Mouse (Mus musculus): ENCODE measurements around the gene Tsc22d1. TPM values are rescaled to one million over a fixed set of nuclear protein-coding genes. Genes with fewer than 3 reads are reported as not detected.

Tsc22d1 gene
- polyA plus RNA-seq, 1 experiment from 2014 or later: 323 TPM

DNA sequence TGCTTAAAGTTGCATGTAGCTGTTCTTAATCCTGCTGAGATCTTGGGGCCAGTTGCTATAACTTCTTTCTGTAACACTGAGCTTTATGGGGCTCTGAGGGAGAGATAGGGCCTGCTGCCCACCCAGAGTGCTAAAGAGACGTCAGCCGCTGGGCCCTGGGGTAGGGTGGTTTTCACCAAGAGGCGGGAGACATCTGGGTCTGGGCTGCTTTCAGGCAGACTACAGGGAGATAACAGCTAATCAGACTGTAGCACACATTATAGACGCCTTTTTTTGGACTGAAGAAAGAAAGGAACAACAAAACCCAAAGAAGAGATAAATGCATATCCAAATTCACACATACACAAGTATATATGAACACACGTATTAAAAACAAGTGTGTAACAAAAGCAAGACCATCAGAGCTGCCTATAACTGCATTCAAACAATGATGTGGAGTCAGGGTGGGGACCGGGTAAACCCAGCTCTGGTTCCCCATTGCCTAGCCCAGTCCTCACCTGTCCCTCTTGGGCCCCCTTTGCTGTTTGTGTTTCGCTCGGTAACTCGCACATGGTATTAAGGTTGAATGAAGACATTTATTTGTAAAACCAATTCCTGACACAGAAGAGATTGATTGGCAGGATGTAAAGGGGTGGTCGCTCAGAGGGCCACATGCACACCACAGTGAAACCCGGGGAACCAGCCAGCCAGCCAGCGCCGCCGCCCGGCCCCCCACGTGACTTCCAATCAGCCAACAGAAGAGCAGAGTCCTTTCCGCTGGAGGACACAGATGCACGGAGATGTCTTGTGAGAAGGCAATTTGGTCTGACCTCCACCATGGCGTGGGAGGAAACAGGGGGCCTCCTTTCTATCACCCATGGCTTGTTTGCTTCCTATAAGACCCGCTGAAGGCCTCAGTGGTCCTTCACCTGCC, 117.8 kb downstream of the Tsc22d1 start:
- no peaks in the 10 kb centered on the region for H3K27me3 ChIP-seq (replicated peaks)
- H3K9me3 ChIP-seq (replicated peaks): no peaks in the 10 kb centered on the region
- H3K36me3 ChIP-seq: no peaks in the 10 kb centered on the region
- H3K9ac ChIP-seq: peak overlapping the region; percentile 62
- WGBS: 19% methylated on average over 20 of the region's 20 CpGs
- H3K4me1 ChIP-seq (replicated peaks): peaks cover 48% of the 10 kb centered on the region
- peak overlapping the region; percentile 31 for H3K4me3 ChIP-seq
- ATAC-seq (ENCODE audit: insufficient number of reproducible peaks, low FRiP score): peak; percentile 93
- H3K4me2 ChIP-seq: peak overlapping the region; percentile 66
- peak overlapping the region; percentile 76 for H3K27ac ChIP-seq (ENCODE audit: poor library complexity, severe bottlenecking)

DNA sequence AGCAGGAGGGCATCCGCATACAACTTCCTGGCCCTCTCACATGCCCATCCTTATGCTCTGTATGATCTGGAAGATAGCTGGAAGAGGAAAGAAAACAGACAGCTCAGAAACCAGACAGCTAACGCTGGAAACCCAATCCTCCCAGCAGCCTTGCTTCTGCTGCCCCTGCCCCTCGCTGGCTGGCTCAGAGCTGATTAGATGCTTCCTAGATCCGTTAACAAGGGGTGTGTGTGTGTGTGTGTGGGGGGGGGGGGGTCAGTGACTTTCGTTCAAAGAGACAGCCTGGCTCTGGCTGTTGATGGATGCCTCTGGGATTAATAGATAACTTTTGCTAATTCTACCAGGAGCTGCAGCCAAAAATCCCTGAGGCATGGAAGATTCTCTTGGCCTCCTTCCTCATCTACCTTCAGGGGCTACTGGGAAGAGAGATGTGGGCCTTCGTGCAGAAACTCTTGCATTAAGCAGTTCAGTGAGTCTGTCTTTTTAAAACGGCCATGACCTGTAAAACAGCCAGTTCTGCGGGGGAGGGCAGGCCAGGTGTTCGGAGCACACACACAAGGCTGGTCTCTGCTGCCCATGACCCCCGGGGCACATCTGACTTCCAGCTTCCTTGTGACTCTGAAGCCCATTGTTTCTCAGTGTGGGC, 118.5 kb downstream of the Tsc22d1 start:
- Histone ChIP-seq H3K9me3 (replicated peaks) (no peaks in the 10 kb centered on the region), H3K27ac (ENCODE audit: poor library complexity, severe bottlenecking) (peak overlapping the region; percentile 76), H3K36me3 (no peaks in the 10 kb centered on the region), H3K27me3 (replicated peaks) (no peaks in the 10 kb centered on the region), H3K4me2 (peak overlapping the region; percentile 66), H3K9ac (peak overlapping the region; percentile 62), H3K4me1 (replicated peaks) (peaks cover 42% of the 10 kb centered on the region), H3K4me3 (peak overlapping the region; percentile 31)
- ATAC-seq (ENCODE audit: insufficient number of reproducible peaks, low FRiP score): peak; percentile 58
- WGBS: 11% methylated on average over 10 of the region's 10 CpGs

DNA sequence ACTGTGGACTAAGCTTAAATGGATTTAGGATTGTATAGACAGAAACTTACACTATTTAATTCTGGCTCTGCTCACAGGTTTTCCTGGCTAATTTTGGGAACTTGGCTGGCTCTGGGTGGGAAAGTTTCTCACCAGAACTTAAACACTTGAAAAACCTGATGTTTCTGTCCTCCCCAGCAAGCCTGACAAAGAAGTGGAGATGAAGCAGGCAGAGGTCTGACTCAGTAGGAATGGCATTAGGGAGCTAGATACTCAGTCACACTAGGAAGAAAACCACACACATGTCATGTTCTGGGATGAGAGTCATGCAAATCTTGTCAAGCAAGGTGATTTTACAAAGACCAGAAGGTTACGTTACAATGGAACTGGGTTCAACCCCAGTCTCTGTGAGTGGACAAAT, 120.3 kb downstream of the Tsc22d1 start:
- ATAC-seq (ENCODE audit: insufficient number of reproducible peaks, low FRiP score): no peak
- H3K4me3 ChIP-seq: no peak overlapping the region
- no peak overlapping the region for H3K4me2 ChIP-seq
- H3K27me3 ChIP-seq (replicated peaks): no peaks in the 10 kb centered on the region
- 0 out of 2 replicates have a peak overlapping the region, but pooled peaks have one; percentile 14 for H3K27ac ChIP-seq (ENCODE audit: poor library complexity, severe bottlenecking)
- peaks cover 34% of the 10 kb centered on the region for H3K4me1 ChIP-seq (replicated peaks)
- H3K36me3 ChIP-seq: no peaks in the 10 kb centered on the region
- no peaks in the 10 kb centered on the region for H3K9me3 ChIP-seq (replicated peaks)
- H3K9ac ChIP-seq: no peak overlapping the region
- WGBS: 53% methylated on average over 1 of the region's 1 CpGs

DNA sequence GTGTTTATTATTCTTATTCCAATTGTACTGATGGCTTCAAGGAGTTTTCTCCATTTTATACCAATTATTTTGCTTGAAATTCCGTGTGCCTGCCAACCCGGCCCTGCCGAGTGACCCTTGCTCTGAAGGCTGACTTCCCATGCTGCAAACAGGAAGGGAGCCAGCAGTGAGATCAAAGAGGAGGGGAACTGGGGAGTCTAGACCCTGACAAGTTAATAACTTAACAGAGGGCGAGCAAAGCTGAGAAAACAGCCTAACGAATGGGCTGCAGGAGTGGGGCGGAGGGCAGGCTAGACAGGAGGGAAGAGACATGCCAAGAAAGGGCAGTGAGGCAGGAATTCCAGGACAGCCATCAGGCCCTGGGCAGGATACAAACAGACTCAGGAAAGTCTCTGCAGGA, 122.2 kb downstream of the Tsc22d1 start:
- H3K27me3 ChIP-seq (replicated peaks): no peaks in the 10 kb centered on the region
- no peaks in the 10 kb centered on the region for H3K36me3 ChIP-seq
- H3K4me2 ChIP-seq: no peak overlapping the region
- ATAC-seq (ENCODE audit: insufficient number of reproducible peaks, low FRiP score): no peak
- H3K4me3 ChIP-seq: no peak overlapping the region
- H3K9ac ChIP-seq: no peak overlapping the region; the same call in 1 of the 2 replicates
- WGBS: 37% methylated on average over 6 of the region's 6 CpGs
- no peaks in the 10 kb centered on the region for H3K9me3 ChIP-seq (replicated peaks)
- peak overlapping the region; percentile 21; the same call in 1 of the 2 replicates for H3K27ac ChIP-seq (ENCODE audit: poor library complexity, severe bottlenecking)
- peaks cover 46% of the 10 kb centered on the region for H3K4me1 ChIP-seq (replicated peaks)

DNA sequence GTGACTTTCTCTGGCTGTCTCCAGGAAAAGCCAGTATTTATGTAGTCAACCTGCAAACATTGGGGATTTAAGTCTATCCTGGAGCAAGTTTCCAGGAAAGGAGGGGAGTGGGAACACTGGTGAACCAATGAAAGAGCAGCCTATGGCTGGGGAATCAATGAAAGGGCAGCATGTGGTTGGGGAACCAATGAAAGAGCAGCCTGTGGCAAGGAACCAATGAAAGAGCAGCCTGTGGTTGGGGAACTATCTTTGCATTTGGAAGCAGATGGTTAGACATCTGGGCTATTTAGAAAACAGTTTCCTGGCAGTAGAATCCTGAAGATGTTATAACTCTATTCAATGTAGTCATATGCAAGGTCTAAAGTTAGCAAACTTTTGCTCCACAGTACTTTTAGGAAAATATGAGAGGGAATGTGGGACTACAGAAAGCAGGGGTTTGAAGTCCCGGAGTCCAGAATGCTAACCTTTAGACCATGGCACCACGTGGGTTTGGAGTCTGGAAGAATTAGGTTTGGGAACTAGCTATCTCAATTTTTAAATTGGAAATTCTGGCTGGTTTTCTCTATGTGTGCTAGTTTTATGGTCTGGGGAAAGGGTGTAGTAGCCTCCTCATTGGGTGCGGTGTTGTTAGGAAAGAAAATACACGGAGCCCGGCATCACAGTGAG, 125.4 kb downstream of the Tsc22d1 start:
- Histone ChIP-seq H3K27ac (ENCODE audit: poor library complexity, severe bottlenecking) (no peak overlapping the region), H3K27me3 (replicated peaks) (no peaks in the 10 kb centered on the region), H3K9ac (no peak overlapping the region), H3K4me3 (no peak overlapping the region), H3K4me1 (replicated peaks) (peaks cover 32% of the 10 kb centered on the region), H3K36me3 (no peaks in the 10 kb centered on the region), H3K4me2 (no peak overlapping the region), H3K9me3 (replicated peaks) (no peaks in the 10 kb centered on the region)
- ATAC-seq (ENCODE audit: insufficient number of reproducible peaks, low FRiP score): no peak
- WGBS: 92% methylated on average over 5 of the region's 5 CpGs

DNA sequence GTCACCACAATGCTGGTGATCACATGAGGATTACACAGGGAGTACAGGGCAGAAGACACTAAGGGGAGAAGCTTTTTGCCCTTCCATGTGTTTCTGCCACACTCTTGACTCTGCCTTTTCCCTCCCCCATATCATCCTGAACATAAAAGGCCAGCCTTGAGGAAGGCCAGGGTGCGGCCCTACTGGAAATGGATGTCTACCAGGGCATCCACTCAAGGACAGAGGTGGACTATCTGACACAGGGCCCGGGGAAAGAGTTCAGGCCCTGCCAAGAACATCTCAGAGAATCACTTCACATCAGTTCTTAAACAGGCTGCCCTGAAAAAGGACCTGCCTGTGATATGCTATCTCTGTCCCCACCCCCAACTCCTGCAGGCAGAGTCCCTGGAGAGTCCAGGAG, 126.6 kb downstream of the Tsc22d1 start:
- peak; percentile 39; the same call in 1 of the 2 replicates for ATAC-seq (ENCODE audit: insufficient number of reproducible peaks, low FRiP score)
- Histone ChIP-seq H3K36me3 (no peaks in the 10 kb centered on the region), H3K27me3 (replicated peaks) (no peaks in the 10 kb centered on the region), H3K4me3 (no peak overlapping the region), H3K9me3 (replicated peaks) (no peaks in the 10 kb centered on the region), H3K9ac (peak overlapping the region; percentile 43; the same call in 1 of the 2 replicates), H3K4me1 (replicated peaks) (peaks cover 30% of the 10 kb centered on the region), H3K4me2 (no peak overlapping the region), H3K27ac (ENCODE audit: poor library complexity, severe bottlenecking) (peak overlapping the region; percentile 13)
- WGBS: 22% methylated on average over 2 of the region's 2 CpGs

DNA sequence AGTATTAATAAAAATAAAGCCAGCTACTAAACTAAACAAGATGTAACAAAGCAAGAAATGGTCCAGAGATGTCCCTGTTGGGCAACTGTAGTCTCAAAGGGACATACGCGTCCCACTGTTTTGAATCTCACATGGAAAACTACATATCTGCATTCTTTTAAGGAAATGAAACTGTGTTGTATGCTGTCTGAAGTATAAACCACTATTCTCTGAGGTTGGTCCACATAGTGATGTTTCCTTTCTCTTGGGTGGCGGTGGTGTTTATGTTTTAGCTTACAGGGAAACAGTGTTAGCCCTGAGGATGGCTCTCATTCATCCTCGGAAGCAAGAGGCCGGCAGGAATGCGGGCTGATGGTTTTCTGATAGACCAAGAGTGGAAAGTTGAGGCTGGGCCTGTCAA, 129.4 kb downstream of the Tsc22d1 start:
- WGBS: 73% methylated on average over 6 of the region's 6 CpGs

DNA sequence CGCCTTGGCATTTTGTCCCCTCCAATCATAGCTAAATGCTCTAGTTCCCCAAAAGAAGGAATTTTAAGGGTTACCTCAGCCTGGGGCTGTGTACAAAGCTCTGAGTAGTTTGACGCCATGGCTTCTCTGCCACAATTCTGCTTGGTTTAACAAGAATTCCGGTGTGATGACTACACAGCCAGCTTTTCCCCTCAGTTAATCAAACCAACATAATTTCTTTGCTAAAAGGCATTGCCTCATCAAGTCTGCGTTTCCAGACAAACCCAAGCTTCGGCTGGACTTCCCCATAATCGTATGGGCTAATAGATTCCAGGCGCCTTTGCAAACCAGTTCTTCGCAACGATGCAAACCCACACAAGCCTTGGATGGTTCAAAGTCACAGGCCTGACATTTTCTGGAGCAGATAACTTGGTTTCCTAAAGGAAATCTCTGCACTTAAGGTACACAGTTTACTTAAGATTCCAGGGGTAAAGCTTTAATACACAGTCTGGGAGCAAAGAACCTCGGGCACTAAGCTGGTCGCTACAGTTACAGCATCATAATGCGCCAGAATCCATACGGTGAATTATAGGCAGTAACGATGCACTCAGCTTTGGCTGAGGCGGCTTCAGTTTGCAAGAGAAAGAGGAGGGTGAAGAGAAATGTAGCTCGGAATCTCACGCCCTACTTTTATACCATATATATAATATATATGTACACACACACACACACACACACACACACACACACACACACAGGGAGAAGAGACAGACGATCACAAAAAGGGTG, 140.7 kb downstream of the Tsc22d1 start:
- Histone ChIP-seq H3K9ac (peak overlapping the region; percentile 72; the same call in 1 of the 2 replicates), H3K27ac (ENCODE audit: poor library complexity, severe bottlenecking) (peak overlapping the region; percentile 52; the same call in 1 of the 2 replicates), H3K36me3 (no peaks in the 10 kb centered on the region), H3K4me1 (replicated peaks) (peaks cover 30% of the 10 kb centered on the region), H3K27me3 (replicated peaks) (no peaks in the 10 kb centered on the region), H3K4me2 (peak overlapping the region; percentile 86), H3K4me3 (peak overlapping the region; percentile 64), H3K9me3 (replicated peaks) (no peaks in the 10 kb centered on the region)
- WGBS: 63% methylated on average over 18 of the region's 18 CpGs
- no peak for ATAC-seq (ENCODE audit: insufficient number of reproducible peaks, low FRiP score)

More for the DNA sequence above, 129.4 kb downstream of the Tsc22d1 start:
- Histone ChIP-seq H3K27ac (ENCODE audit: poor library complexity, severe bottlenecking) (no peak overlapping the region), H3K4me3 (no peak overlapping the region), H3K4me1 (replicated peaks) (peaks cover 25% of the 10 kb centered on the region), H3K36me3 (no peaks in the 10 kb centered on the region), H3K27me3 (replicated peaks) (no peaks in the 10 kb centered on the region), H3K9ac (no peak overlapping the region), H3K4me2 (no peak overlapping the region), H3K9me3 (replicated peaks) (no peaks in the 10 kb centered on the region)
- ATAC-seq (ENCODE audit: insufficient number of reproducible peaks, low FRiP score): no peak

DNA sequence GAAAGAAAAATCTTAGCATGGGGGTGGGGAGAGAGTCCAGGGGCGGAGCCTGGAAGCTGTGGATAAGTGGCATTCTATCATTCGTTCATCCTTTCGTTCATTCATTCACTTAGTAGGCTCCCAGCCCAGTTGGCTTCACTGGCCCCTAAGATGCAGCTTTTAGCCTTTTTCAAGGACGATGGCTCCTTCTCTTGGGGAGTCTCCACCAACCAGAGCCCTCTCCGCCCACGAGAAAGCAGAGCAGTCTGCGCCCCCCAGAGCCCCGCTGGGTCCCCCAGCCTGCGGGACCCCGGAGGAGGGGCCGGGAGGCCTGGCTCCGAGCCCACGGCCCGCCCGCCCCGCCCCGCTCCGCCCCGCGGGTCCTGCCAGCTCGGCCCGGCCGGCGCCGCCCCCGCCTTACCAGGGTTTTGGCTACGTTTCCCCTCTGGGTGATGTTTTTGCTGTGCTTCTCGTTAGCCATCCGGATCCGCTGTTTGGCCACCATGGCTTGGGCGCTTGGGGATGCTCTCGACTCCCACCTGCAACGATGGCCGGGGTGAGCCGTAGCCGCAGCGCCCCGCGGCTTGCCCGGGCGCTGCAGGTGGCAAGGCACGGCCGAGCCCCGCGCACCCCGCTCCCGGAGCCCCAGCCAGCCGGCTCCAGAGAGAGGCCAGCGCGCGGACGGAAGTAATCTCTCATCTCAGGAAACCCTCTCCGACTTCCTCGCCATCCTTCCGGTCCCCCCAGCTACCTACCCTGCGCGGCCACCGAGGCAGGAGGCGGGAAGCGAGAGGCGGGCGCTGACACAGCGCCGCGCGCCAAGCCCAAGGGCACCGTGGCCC, 141.5 kb downstream of the Tsc22d1 start:
- Histone ChIP-seq H3K9me3 (replicated peaks) (no peaks in the 10 kb centered on the region), H3K27ac (ENCODE audit: poor library complexity, severe bottlenecking) (peak overlapping the region; percentile 52), H3K9ac (peak overlapping the region; percentile 72), H3K36me3 (no peaks in the 10 kb centered on the region), H3K27me3 (replicated peaks) (no peaks in the 10 kb centered on the region), H3K4me2 (peak overlapping the region; percentile 86), H3K4me1 (replicated peaks) (peaks cover 38% of the 10 kb centered on the region), H3K4me3 (peak overlapping the region; percentile 64)
- ATAC-seq (ENCODE audit: insufficient number of reproducible peaks, low FRiP score): peak; percentile 74
- WGBS: under 1% methylated on average over 67 of the region's 67 CpGs

DNA sequence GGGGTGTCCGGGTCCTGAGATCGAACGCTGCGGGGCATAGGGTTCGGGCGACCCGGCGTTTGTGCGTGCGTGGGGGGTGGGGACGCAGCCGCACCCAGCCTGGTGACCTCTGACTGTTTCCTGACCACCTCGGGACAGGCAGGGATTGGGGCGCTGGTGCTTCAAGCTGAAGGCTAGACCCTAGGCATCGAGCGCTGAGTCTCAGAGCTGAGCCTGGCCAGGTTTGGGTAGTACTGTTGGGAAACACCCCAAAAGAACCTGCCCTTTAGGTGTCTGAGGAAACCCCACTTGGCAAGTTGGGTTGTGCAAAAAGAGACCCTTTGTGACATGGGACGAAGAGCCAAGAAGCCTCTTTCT, 142.1 kb downstream of the Tsc22d1 start, which contains the start of gene Serp2:
TSS of gene Serp2 (minus strand) at position 38 of the 357 bp plus-strand sequence.
- no peaks in the 10 kb centered on the region for H3K9me3 ChIP-seq (replicated peaks)
- H3K4me3 ChIP-seq: peak within 1 kb of the TSS; percentile 64
- peak within 1 kb of the TSS; percentile 72 for H3K9ac ChIP-seq
- H3K36me3 ChIP-seq: no peaks in the 10 kb centered on the region
- peak; percentile 30 for ATAC-seq (ENCODE audit: insufficient number of reproducible peaks, low FRiP score)
- H3K27me3 ChIP-seq (replicated peaks): no peaks in the 10 kb centered on the region
- peak within 1 kb of the TSS; percentile 86 for H3K4me2 ChIP-seq
- peaks cover 40% of the 10 kb centered on the region for H3K4me1 ChIP-seq (replicated peaks)
- 10% methylated on average over 17 of the region's 17 CpGs for WGBS
- H3K27ac ChIP-seq (ENCODE audit: poor library complexity, severe bottlenecking): peak within 1 kb of the TSS; percentile 52

Data from heart, embryonic 12.5 days (tissue).